Mouse (Mus musculus): ENCODE measurements around the gene Greb1. TPM values are rescaled to one million over a fixed set of nuclear protein-coding genes. Genes with fewer than 3 reads are reported as not detected.
"Not testable (repeated sequence)": the region's sequence is repeated elsewhere in the genome, so short reads cannot be mapped to it uniquely, and the experiment has no call there.

The Greb1 gene
- polyA plus RNA-seq, 1 experiment from 2014 or later = 6.4 TPM

DNA sequence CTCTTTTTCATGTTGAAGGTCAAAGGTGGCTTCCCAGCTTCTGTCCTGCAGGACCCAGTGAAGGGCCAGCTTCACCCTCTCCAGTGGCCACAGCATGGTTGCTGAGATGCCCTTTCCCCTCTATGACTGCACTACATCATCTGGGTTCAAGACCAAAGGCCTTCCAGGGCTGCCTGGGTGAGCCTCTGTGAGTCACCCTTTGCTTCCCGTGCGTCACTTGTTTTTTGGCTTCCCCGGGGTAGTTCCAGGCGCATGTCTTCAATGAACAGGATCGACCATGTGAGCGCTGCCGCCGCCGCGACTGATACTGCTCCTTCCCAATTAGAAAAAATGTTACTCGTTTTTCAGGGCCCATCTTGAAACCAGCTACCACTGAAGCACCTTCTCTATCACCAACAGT, 70.5 kb downstream of the Greb1 start:
- 81% methylated on average over 11 of the region's 11 CpGs for WGBS
- Histone ChIP-seq H3K36me3 (no peaks in the 10 kb centered on the region), H3K4me2 (no peak overlapping the region), H3K27me3 (no peaks in the 10 kb centered on the region), H3K4me1 (replicated peaks) (peaks cover 24% of the 10 kb centered on the region), H3K4me3 (replicated peaks) (no peak overlapping the region), H3K9ac (replicated peaks) (no peak overlapping the region), H3K27ac (peak overlapping the region; percentile 17; the same call in 1 of the 2 replicates), H3K9me3 (no peaks in the 10 kb centered on the region)
- no peak for ATAC-seq (ENCODE audit: insufficient number of reproducible peaks, insufficient read depth, low FRiP score, low TSS enrichment, low read depth)

DNA sequence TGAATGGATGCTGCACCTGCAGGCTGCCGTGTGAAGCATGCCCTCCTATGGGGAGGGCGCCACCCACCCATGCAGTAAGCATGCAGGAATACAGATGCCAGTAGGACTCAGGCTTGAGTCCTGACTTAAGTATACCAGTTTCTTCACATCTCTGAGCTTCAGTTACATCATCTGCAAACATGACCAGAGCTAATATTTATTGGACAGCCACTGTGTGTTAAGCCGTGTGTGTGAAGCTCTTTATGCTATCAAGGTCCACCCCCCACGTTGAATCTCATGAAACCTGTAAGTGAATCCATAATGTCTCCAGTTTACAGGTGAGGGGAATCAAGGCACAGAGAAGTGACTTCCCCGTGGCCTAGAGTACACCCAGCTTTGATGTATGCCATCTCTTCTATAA, 72.5 kb downstream of the Greb1 start:
- Histone ChIP-seq H3K27ac (no peak overlapping the region), H3K4me2 (no peak overlapping the region), H3K4me1 (replicated peaks) (peaks cover 28% of the 10 kb centered on the region), H3K9ac (replicated peaks) (no peak overlapping the region), H3K36me3 (no peaks in the 10 kb centered on the region), H3K9me3 (no peaks in the 10 kb centered on the region), H3K27me3 (no peaks in the 10 kb centered on the region), H3K4me3 (replicated peaks) (no peak overlapping the region)
- 80% methylated on average over 5 of the region's 5 CpGs for WGBS
- ATAC-seq (ENCODE audit: insufficient number of reproducible peaks, insufficient read depth, low FRiP score, low TSS enrichment, low read depth) = no peak

DNA sequence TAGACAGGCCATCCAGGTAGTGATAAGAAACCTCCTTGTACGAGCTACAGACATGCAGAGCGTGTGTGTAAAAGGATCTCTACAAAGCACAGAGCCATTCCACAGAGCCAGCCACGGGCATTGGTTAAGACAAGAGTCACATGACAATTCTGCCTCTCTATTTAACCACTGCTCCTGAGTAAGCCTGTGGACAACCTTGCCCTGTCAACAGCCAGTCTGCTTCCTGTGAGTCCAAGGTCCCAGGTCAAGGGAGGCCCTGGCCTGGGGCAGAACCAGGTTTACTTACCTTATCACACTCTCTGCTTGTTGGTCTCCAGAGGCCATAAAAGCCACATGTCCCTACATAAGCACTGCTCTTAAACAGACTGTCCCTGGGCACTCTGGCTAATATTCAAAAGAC, 74.5 kb downstream of the Greb1 start:
- Histone ChIP-seq H3K4me2 (no peak overlapping the region), H3K4me3 (replicated peaks) (no peak overlapping the region), H3K4me1 (replicated peaks) (peaks cover 23% of the 10 kb centered on the region), H3K36me3 (no peaks in the 10 kb centered on the region), H3K9ac (replicated peaks) (no peak overlapping the region), H3K27me3 (no peaks in the 10 kb centered on the region), H3K27ac (no peak overlapping the region), H3K9me3 (no peaks in the 10 kb centered on the region)
- WGBS = 60% methylated on average over 3 of the region's 3 CpGs
- no peak for ATAC-seq (ENCODE audit: insufficient number of reproducible peaks, insufficient read depth, low FRiP score, low TSS enrichment, low read depth)

DNA sequence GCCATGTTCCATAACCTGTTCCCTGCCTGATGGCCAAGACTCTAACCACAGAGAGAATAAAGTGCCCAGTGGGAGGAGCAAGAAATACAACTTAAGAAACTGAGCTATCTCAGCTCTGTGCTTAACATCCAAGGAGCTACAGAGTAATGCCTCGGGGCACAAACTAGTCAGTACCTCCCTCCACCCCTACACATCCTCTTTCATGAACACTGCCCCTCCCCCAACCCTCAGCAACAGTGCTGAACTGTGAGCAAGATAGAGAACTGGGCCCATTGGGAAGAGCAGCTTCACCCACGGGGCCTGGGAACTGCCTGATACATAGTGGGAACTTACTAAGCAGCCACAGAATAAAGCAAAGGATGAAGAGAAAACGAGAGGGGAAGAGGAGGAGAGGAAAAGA, 77.1 kb downstream of the Greb1 start:
- Histone ChIP-seq H3K27me3 (no peaks in the 10 kb centered on the region; the same call in none of the 2 replicates), H3K4me3 (replicated peaks) (no peak overlapping the region), H3K4me1 (replicated peaks) (peaks cover 11% of the 10 kb centered on the region), H3K27ac (no peak overlapping the region), H3K36me3 (no peaks in the 10 kb centered on the region; the same call in 1 of the 2 replicates), H3K9ac (replicated peaks) (no peak overlapping the region), H3K9me3 (no peaks in the 10 kb centered on the region), H3K4me2 (no peak overlapping the region)
- WGBS = 56% methylated on average over 3 of the region's 3 CpGs
- no peak for ATAC-seq (ENCODE audit: insufficient number of reproducible peaks, insufficient read depth, low FRiP score, low TSS enrichment, low read depth)

DNA sequence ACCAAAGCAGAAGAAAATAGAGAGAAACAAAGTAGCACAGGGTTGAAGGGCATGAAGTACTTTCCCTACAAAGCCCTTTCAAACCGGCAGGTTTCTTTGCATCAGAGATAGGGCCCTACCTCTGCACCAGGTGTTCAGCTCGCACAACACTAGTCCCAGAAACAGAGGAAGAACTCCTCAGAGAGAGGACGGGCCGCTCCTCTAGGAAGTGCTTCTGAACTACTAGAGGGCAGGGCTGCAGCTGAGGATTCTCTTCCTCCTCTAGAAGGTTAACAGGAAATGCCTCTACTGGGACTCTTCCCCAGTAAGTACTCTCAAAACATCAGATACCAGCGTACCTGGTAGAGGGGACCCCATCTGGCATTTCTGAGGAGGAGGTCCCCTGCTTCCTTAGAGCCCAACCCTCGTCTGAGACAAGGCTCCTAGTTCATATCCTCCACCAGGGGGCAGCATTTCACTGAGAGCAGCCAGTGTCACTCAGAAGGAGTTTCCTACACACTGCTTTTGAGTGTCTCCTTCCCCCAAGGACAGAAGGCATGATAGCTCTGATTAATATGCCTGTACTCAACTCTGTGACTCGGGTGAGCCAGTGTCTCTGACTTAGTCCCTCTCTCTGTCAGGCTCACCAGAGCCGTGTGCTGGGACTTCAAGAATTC, 81.9 kb downstream of the Greb1 start:
- ATAC-seq (ENCODE audit: insufficient number of reproducible peaks, insufficient read depth, low FRiP score, low TSS enrichment, low read depth) = peak; percentile 69; the same call in 1 of the 2 replicates
- H3K36me3 ChIP-seq = peaks cover 4% of the 10 kb centered on the region; the same call in 1 of the 2 replicates
- no peak overlapping the region for H3K4me3 ChIP-seq (replicated peaks)
- no peaks in the 10 kb centered on the region; the same call in none of the 2 replicates for H3K27me3 ChIP-seq
- no peak overlapping the region for H3K9ac ChIP-seq (replicated peaks)
- peaks cover 8% of the 10 kb centered on the region for H3K4me1 ChIP-seq (replicated peaks)
- H3K27ac ChIP-seq = no peak overlapping the region
- no peak overlapping the region for H3K4me2 ChIP-seq
- H3K9me3 ChIP-seq = no peaks in the 10 kb centered on the region
- 46% methylated on average over 8 of the region's 8 CpGs for WGBS

DNA sequence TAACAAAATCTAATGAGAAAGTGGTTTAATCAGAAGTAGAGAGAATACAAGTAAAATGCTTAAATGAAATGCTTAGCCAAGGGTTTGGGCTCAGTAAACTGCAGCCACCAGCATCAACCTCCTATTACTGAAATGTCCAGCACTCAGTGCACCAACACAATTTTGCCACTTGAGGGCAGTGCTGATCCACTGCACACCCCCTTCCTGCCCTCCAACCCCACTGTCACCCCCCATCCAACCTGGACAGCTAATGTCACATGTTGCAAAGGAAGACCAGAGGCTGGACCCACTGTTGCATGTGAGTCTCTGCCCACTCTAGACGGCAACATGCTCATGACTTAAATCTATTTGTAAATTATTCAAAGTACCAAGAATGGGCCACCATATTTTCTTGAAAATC, 83.0 kb downstream of the Greb1 start:
- no peaks in the 10 kb centered on the region; the same call in none of the 2 replicates for H3K27me3 ChIP-seq
- H3K4me3 ChIP-seq (replicated peaks) = no peak overlapping the region
- H3K27ac ChIP-seq = no peak overlapping the region
- whole genome bisulfite sequencing = 68% methylated on average over 1 of the region's 1 CpGs
- H3K4me2 ChIP-seq = no peak overlapping the region
- no peak overlapping the region for H3K9ac ChIP-seq (replicated peaks)
- ATAC-seq (ENCODE audit: insufficient number of reproducible peaks, insufficient read depth, low FRiP score, low TSS enrichment, low read depth) = no peak
- H3K36me3 ChIP-seq = peaks cover 6% of the 10 kb centered on the region; the same call in 1 of the 2 replicates
- no peaks in the 10 kb centered on the region for H3K9me3 ChIP-seq
- no peaks in the 10 kb centered on the region for H3K4me1 ChIP-seq (replicated peaks)

DNA sequence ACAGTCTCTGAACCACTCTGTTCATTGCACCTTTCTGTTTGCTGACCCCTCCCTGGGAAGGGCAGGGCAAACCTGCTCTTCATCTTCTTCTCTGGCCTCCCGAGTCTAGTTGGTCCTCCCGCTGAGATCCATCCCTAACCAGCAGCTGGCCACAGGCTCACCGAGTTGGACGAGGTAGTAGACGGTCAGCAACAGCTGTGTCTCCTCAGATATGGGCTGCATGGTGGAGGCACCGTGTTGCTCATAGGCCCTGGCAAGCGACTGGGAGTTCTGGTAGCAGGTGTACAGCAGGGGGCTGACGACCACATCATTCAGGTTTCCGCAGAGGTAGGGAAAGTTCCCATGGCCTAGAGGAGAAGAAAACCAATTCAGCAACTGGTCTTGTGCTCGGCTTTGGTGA, 86.1 kb downstream of the Greb1 start:
- H3K27me3 ChIP-seq = no peaks in the 10 kb centered on the region; the same call in 1 of the 2 replicates
- no peak overlapping the region for H3K9ac ChIP-seq (replicated peaks)
- ATAC-seq (ENCODE audit: insufficient number of reproducible peaks, insufficient read depth, low FRiP score, low TSS enrichment, low read depth) = no peak
- H3K27ac ChIP-seq = no peak overlapping the region
- H3K4me3 ChIP-seq (replicated peaks) = no peak overlapping the region
- H3K4me1 ChIP-seq (replicated peaks) = no peaks in the 10 kb centered on the region
- no peaks in the 10 kb centered on the region for H3K9me3 ChIP-seq
- H3K4me2 ChIP-seq = no peak overlapping the region
- WGBS = 80% methylated on average over 10 of the region's 10 CpGs
- H3K36me3 ChIP-seq = peaks cover 21% of the 10 kb centered on the region; the same call in 1 of the 2 replicates

DNA sequence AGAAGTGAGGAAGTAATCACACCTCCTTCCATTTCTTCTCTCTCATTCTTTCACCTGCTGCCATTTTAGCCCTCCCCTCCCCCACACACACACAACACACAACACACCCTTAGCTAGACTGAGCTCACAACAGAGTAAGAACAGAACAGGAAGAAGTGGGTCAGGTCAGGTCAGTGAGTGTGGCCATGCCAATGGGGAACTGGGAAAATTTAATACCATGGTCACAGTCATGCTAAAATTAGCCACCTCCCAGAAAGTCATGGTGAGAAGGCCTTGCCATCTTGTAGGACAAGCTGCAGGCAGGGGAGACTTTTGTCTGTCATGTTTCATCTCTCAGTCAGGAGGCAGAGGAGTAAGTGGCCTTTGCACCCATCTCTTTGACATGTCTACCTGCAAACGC, 102.0 kb downstream of the Greb1 start:
- Histone ChIP-seq H3K9ac (replicated peaks) (no peak overlapping the region), H3K9me3 (no peaks in the 10 kb centered on the region), H3K27me3 (no peaks in the 10 kb centered on the region), H3K36me3 (peaks cover 17% of the 10 kb centered on the region; the same call in 1 of the 2 replicates), H3K4me3 (replicated peaks) (no peak overlapping the region), H3K4me2 (no peak overlapping the region), H3K4me1 (replicated peaks) (no peaks in the 10 kb centered on the region), H3K27ac (no peak overlapping the region)
- 88% methylated on average over 1 of the region's 1 CpGs for WGBS
- no peak for ATAC-seq (ENCODE audit: insufficient number of reproducible peaks, insufficient read depth, low FRiP score, low TSS enrichment, low read depth)

DNA sequence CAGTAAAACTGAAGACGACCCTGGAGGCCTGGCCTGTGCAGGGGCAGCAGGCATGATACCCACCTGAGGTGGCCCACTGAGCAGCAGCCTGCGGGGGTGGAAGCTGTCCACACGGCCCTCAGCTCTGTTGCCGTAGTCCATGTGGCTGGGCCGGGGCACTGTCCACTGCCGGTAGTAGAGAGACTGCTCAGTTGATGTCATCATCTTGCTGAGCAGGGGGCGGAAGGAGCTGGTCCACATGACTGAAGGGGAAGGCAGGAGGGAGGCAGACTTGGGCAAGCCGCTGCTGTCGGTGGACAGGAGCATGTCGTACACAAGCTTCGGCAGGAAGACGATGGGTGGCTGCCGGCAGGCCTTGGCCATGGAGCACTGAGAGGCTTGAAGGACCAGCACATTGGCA, 104.5 kb downstream of the Greb1 start:
- no peak overlapping the region for H3K9ac ChIP-seq (replicated peaks)
- H3K27me3 ChIP-seq = no peaks in the 10 kb centered on the region
- H3K4me3 ChIP-seq (replicated peaks) = no peak overlapping the region
- no peak for ATAC-seq (ENCODE audit: insufficient number of reproducible peaks, insufficient read depth, low FRiP score, low TSS enrichment, low read depth)
- WGBS = 84% methylated on average over 13 of the region's 13 CpGs
- no peak overlapping the region for H3K4me2 ChIP-seq
- peaks cover 14% of the 10 kb centered on the region; the same call in 1 of the 2 replicates for H3K36me3 ChIP-seq
- H3K9me3 ChIP-seq = no peaks in the 10 kb centered on the region
- no peak overlapping the region for H3K27ac ChIP-seq
- no peaks in the 10 kb centered on the region for H3K4me1 ChIP-seq (replicated peaks)

DNA sequence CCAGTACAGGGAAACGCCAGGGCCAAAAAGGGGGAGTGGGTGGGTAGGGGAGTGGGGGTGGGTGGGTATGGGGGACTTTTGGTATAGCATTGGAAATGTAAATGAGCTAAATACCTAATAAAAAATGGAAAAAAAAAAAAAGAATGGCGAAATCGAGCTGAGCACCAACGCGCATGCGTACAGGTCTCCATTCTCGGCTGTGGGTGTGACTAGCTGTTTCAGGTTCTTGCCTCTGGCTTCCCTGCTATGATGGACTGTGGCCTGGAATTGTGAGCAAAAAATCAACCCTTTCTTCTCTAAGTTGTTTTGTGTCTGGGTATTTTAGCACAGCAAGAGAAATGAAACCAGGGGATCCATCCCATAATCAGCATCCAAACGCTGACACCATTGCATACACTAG, 105.4 kb downstream of the Greb1 start:
- not testable (repeated sequence) for H3K27me3 ChIP-seq; H3K9me3 ChIP-seq; ATAC-seq (ENCODE audit: insufficient number of reproducible peaks, insufficient read depth, low FRiP score, low TSS enrichment, low read depth); H3K27ac ChIP-seq; H3K4me3 ChIP-seq (replicated peaks); H3K4me2 ChIP-seq; H3K9ac ChIP-seq (replicated peaks); H3K4me1 ChIP-seq (replicated peaks)
- 93% methylated on average over 7 of the region's 8 CpGs for WGBS
- peaks cover 22% of the 10 kb centered on the region for H3K36me3 ChIP-seq

DNA sequence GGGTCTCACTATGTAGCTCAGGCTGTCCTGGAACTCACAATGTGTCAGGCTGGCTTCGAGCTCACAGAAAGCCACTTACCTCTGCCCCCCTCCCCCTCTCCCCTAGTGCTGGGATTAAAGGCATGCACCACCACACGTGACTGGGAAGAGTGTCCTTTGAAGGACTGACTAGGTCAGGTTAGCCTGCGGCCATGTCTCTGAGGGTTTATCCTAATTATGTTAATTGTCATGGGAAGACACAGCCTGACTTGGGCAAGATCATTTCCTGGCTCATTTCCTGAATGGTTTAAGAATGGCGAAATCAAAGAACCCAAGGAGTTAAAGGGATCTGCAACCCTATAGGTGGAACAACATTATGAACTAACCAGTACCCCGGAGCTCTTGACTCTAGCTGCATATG, 105.9 kb downstream of the Greb1 start:
- H3K4me2 ChIP-seq = no peak overlapping the region
- WGBS = 55% methylated on average over 5 of the region's 5 CpGs

DNA sequence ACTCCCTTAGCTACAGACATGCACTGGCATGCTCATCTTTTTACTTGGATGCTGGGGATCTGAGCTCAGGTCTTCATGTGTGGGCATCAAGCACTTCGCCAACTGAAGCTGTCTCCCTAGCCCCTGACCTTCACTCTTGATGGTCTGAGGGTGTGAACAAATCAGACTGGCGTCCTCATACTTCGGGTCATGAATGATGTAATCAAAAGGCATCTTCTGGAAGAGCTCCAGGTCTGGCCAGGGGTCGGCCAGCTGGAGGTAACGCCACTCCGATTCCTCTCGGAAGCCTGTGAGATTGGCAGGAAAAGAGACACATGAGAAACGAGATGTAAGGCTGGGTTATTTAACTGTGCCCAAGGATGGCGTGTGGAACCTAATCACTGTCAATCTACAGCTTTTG, 110.1 kb downstream of the Greb1 start:
- no peak overlapping the region for H3K4me3 ChIP-seq (replicated peaks)
- H3K27me3 ChIP-seq = no peaks in the 10 kb centered on the region
- H3K9me3 ChIP-seq = no peaks in the 10 kb centered on the region
- no peak overlapping the region for H3K4me2 ChIP-seq
- H3K36me3 ChIP-seq = peaks cover 19% of the 10 kb centered on the region
- no peaks in the 10 kb centered on the region for H3K4me1 ChIP-seq (replicated peaks)
- ATAC-seq (ENCODE audit: insufficient number of reproducible peaks, insufficient read depth, low FRiP score, low TSS enrichment, low read depth) = no peak
- H3K27ac ChIP-seq = no peak overlapping the region
- H3K9ac ChIP-seq (replicated peaks) = no peak overlapping the region
- WGBS = 95% methylated on average over 9 of the region's 9 CpGs

More for the DNA sequence above, 105.9 kb downstream of the Greb1 start:
- Histone ChIP-seq H3K27ac (no peak overlapping the region), H3K9me3 (no peaks in the 10 kb centered on the region), H3K4me1 (replicated peaks) (no peaks in the 10 kb centered on the region), H3K27me3 (no peaks in the 10 kb centered on the region), H3K36me3 (peaks cover 24% of the 10 kb centered on the region), H3K4me3 (replicated peaks) (no peak overlapping the region), H3K9ac (replicated peaks) (no peak overlapping the region)
- ATAC-seq (ENCODE audit: insufficient number of reproducible peaks, insufficient read depth, low FRiP score, low TSS enrichment, low read depth) = no peak

Measured in limb, embryonic 12.5 days (tissue).